Mouse (Mus musculus): ENCODE data around the gene Acnat2. TPM values are rescaled to one million over a fixed set of nuclear protein-coding genes. Genes with fewer than 3 reads are reported as not detected.
"Not testable (repeated sequence)": the region's sequence is repeated elsewhere in the genome, so short reads cannot be mapped to it uniquely, and the experiment has no call there.

The Acnat2 gene
- not detected in 2 replicates for polyA plus RNA-seq (2012; rRNA removed)

DNA sequence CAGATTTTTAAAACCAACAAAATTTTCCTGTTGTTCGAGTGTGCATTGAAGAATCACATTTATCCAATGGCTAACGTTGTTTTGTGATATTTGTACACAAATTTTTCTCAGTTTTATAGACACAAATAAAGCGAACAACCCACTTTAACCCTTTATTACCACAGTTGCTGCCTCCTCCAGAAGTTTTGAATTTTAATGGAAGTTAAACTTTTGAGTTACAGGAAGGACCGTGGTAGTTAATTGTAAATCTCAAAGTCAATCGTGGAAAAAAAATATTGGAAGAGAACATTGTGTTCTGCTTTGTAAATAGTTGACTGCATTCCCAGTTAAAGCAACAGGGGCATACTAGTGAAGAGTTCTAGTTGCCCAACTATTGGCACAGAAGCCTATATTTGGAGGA, at the start of gene Acnat2:
Gene Acnat2 (minus strand): TSS at position 195 of the 400 bp plus-strand sequence.
- H3K27ac ChIP-seq (ENCODE audit: insufficient read depth, low read length); H3K4me1 ChIP-seq (ENCODE audit: control insufficient read depth, insufficient read depth, low read length); H3K27me3 ChIP-seq (ENCODE audit: control insufficient read depth, insufficient read depth, low read length); H3K4me3 ChIP-seq (replicated peaks; ENCODE audit: insufficient read depth, low read depth, low read length); DNase-seq: not testable (repeated sequence)
- WGBS = 86% methylated on average over 5 of the region's 5 CpGs

- DNase-seq = no peak
- Histone ChIP-seq H3K27me3 (ENCODE audit: control insufficient read depth, insufficient read depth, low read length) (no peaks in the 10 kb centered on the region), H3K4me1 (ENCODE audit: control insufficient read depth, insufficient read depth, low read length) (no peaks in the 10 kb centered on the region), H3K4me3 (replicated peaks; ENCODE audit: insufficient read depth, low read depth, low read length) (no peak overlapping the region), H3K27ac (ENCODE audit: insufficient read depth, low read length) (no peak overlapping the region)
- TF ChIP-seq POLR2A (IDR thresholded peaks at IDR 0.05; ENCODE audit: borderline replicate concordance, insufficient read depth, low read length) = no peak
- TF ChIP-seq CTCF (IDR thresholded peaks at IDR 0.05; ENCODE audit: borderline replicate concordance, insufficient read depth, low read depth, low read length) = no peak
- 73% methylated on average over 2 of the region's 2 CpGs for WGBS
Observed at GRCm38 (mm10) chr4:49456171-49456570, 48.2 kb upstream of the Acnat2 start.

- H3K4me1 ChIP-seq (ENCODE audit: control insufficient read depth, insufficient read depth, low read length) = no peaks in the 10 kb centered on the region
- H3K4me3 ChIP-seq (replicated peaks; ENCODE audit: insufficient read depth, low read depth, low read length) = no peak overlapping the region
- no peaks in the 10 kb centered on the region for H3K27me3 ChIP-seq (ENCODE audit: control insufficient read depth, insufficient read depth, low read length)
- WGBS = 75% methylated on average over 1 of the region's 1 CpGs
- no peak overlapping the region for H3K27ac ChIP-seq (ENCODE audit: insufficient read depth, low read length)
- TF ChIP-seq CTCF (IDR thresholded peaks at IDR 0.05; ENCODE audit: borderline replicate concordance, insufficient read depth, low read depth, low read length) (no peak), POLR2A (IDR thresholded peaks at IDR 0.05; ENCODE audit: borderline replicate concordance, insufficient read depth, low read length) (no peak)
- DNase-seq = no peak
Observed at GRCm38 (mm10) chr4:49451848-49452551, 44.0 kb upstream of the Acnat2 start.

- DNase-seq; H3K27ac ChIP-seq (ENCODE audit: insufficient read depth, low read length); H3K4me3 ChIP-seq (replicated peaks; ENCODE audit: insufficient read depth, low read depth, low read length); H3K4me1 ChIP-seq (ENCODE audit: control insufficient read depth, insufficient read depth, low read length); H3K27me3 ChIP-seq (ENCODE audit: control insufficient read depth, insufficient read depth, low read length): not testable (repeated sequence)
- 100% methylated on average over 1 of the region's 1 CpGs for WGBS
Observed at GRCm38 (mm10) chr4:49451133-49451847, 43.3 kb upstream of the Acnat2 start.

DNA sequence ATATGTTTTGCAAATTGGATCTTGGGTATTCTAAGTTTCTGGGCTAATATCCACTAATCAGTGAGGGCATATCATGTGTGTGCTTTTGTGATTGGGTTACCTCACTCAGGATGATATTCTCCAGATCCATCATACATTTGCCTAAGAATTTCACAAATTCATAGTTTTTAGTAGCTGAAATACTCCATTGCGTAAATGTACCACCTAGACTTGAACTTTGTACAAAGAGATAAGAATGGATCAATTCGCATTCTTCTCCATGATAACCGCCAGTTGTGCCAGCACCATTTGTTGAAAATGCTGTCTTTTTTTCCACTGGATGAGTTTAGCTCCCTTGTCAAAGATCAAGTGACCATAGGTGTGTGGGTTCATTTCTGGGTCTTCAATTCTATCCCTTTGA, 29.0 kb upstream of the Acnat2 start:
- DNase-seq; H3K4me3 ChIP-seq (replicated peaks; ENCODE audit: insufficient read depth, low read depth, low read length): not testable (repeated sequence)
- 97% methylated on average over 3 of the region's 3 CpGs for WGBS

DNA sequence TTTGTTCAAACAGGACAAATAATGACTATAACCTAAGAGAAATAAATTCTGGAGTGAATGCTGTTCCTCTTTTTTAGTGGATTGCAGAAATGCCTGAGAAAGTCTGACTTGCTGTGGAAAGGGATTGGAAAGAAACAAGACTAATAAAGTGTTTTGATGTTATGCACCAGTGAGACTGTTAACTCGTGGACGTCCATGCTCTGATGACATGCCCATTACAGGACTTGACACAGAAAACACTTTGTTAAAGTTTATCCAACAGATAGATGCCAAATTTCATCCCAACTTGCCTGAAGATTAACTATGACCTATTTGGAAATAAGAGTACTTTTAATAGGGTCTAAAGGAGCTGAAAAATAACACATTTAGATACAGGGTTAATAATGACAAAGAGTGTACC, 2.2 kb upstream of the Acnat2 start:
- 65% methylated on average over 2 of the region's 2 CpGs for WGBS
- not testable (repeated sequence) for H3K27me3 ChIP-seq (ENCODE audit: control insufficient read depth, insufficient read depth, low read length)

More for the DNA sequence above, 29.0 kb upstream of the Acnat2 start:
- not testable (repeated sequence) for H3K4me1 ChIP-seq (ENCODE audit: control insufficient read depth, insufficient read depth, low read length); H3K27me3 ChIP-seq (ENCODE audit: control insufficient read depth, insufficient read depth, low read length); H3K27ac ChIP-seq (ENCODE audit: insufficient read depth, low read length)

GRCm38 (mm10) chr4:49386873-49387272, 21.1 kb downstream of the Acnat2 start:
- H3K4me3 ChIP-seq (replicated peaks; ENCODE audit: insufficient read depth, low read depth, low read length) = no peak overlapping the region
- no peaks in the 10 kb centered on the region for H3K27me3 ChIP-seq (ENCODE audit: control insufficient read depth, insufficient read depth, low read length)
- no peak for TF ChIP-seq POLR2A (IDR thresholded peaks at IDR 0.05; ENCODE audit: borderline replicate concordance, insufficient read depth, low read length)
- no peak overlapping the region for H3K27ac ChIP-seq (ENCODE audit: insufficient read depth, low read length)
- no peaks in the 10 kb centered on the region for H3K4me1 ChIP-seq (ENCODE audit: control insufficient read depth, insufficient read depth, low read length)
- WGBS = 53% methylated on average over 2 of the region's 2 CpGs
- DNase-seq = no peak

More for the DNA sequence above, 2.2 kb upstream of the Acnat2 start:
- not testable (repeated sequence) for H3K27ac ChIP-seq (ENCODE audit: insufficient read depth, low read length); H3K4me3 ChIP-seq (replicated peaks; ENCODE audit: insufficient read depth, low read depth, low read length); H3K4me1 ChIP-seq (ENCODE audit: control insufficient read depth, insufficient read depth, low read length); DNase-seq

DNA sequence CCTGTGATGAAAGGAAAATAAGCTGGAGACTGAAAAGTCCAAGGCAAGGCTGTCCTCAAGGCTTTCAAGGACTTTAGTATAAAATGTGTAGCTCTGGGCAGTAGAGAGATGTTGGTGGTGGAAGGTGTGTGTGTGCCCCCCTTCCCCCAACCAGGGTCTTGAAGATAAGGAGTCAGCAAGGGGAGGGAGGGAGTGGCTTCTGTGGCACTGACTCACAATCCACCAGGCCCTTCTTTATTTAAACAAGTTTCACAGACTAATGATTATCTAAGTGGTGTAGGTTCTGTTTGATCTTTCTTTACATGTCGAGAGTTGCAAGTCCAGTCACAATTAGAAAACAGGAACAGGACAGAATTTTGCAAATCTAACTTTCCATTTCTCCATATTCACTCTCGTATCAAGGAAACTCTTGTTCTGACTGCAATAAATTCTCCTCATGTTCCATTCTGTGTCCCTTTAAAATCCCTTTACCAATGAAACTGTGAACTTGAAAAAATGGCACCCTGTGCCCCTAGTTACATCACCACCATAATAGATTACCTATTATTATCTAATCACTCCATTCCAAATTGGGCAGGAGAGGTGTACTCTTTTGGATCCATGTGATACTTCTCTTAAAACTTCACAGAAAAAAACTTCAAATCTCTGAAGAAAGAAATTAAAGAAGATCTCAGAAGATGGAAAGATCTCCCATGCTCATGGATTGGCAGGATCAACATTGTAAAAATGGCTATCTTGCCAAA, 24.2 kb downstream of the Acnat2 start:
- H3K4me3 ChIP-seq (replicated peaks; ENCODE audit: insufficient read depth, low read depth, low read length); H3K27ac ChIP-seq (ENCODE audit: insufficient read depth, low read length); H3K27me3 ChIP-seq (ENCODE audit: control insufficient read depth, insufficient read depth, low read length); H3K4me1 ChIP-seq (ENCODE audit: control insufficient read depth, insufficient read depth, low read length); DNase-seq: not testable (repeated sequence)
- WGBS = 84% methylated on average over 2 of the region's 2 CpGs

- H3K27me3 ChIP-seq (ENCODE audit: control insufficient read depth, insufficient read depth, low read length) = not testable (repeated sequence)
- 82% methylated on average over 3 of the region's 3 CpGs for WGBS
Observed at GRCm38 (mm10) chr4:49368046-49368445, 39.9 kb downstream of the Acnat2 start.

More at GRCm38 (mm10) chr4:49368046-49368445, 39.9 kb downstream of the Acnat2 start:
- not testable (repeated sequence) for H3K4me3 ChIP-seq (replicated peaks; ENCODE audit: insufficient read depth, low read depth, low read length); H3K4me1 ChIP-seq (ENCODE audit: control insufficient read depth, insufficient read depth, low read length); H3K27ac ChIP-seq (ENCODE audit: insufficient read depth, low read length); DNase-seq
